Mouse (Mus musculus): ENCODE data around the gene Acp7. TPM values are rescaled to one million over a fixed set of nuclear protein-coding genes. Genes with fewer than 3 reads are reported as not detected.
A peak's percentile ranks its signal among the peaks of the same experiment; 100 is the strongest.

Gene Acp7
- polyA plus RNA-seq, 1 experiment from 2014 or later = 10.9 TPM

- TF ChIP-seq EP300 (optimal IDR thresholded peaks at IDR 0.05) = no peak
- TF ChIP-seq CTCF (IDR thresholded peaks at IDR 0.05; ENCODE audit: low read depth) = no peak
- no peaks in the 10 kb centered on the region; the same call in 1 of the 2 replicates for H3K36me3 ChIP-seq (ENCODE audit: control insufficient read depth, insufficient read depth, low read length)
- no peaks in the 10 kb centered on the region for H3K27me3 ChIP-seq (ENCODE audit: control insufficient read depth, insufficient read depth, low read length)
- DNase-seq (ENCODE audit: low spot score) (no peak), ATAC-seq (ENCODE audit: low FRiP score, low TSS enrichment) (no peak)
- no peak overlapping the region for H3K4me3 ChIP-seq (ENCODE audit: low read depth, low read length)
- 42% methylated on average over 14 of the region's 14 CpGs for WGBS
- no peaks in the 10 kb centered on the region for H3K9me3 ChIP-seq (ENCODE audit: control insufficient read depth, low read length)
- no peak overlapping the region; the same call in 1 of the 2 replicates for H3K9ac ChIP-seq (ENCODE audit: low read length)
- peak overlapping the region; percentile 24; the same call in 1 of the 2 replicates for H3K27ac ChIP-seq (replicated peaks)
- H3K4me1 ChIP-seq (replicated peaks; ENCODE audit: control insufficient read depth, insufficient read depth) = 0 out of 2 replicates have a peak, but pooled peaks cover 10% of the 10 kb centered on the region
- H3K4me2 ChIP-seq (replicated peaks; ENCODE audit: low read depth) = no peak overlapping the region; the same call in 1 of the 2 replicates
These were observed 37.7 kb downstream of the Acp7 start for GRCm38 (mm10) chr7:28593206-28594111.

- 81% methylated on average over 1 of the region's 1 CpGs for WGBS
- H3K27ac ChIP-seq (replicated peaks) = peak overlapping the region; percentile 49; the same call in 1 of the 2 replicates
- H3K36me3 ChIP-seq (ENCODE audit: control insufficient read depth, insufficient read depth, low read length) = no peaks in the 10 kb centered on the region; the same call in 1 of the 2 replicates
- H3K4me3 ChIP-seq (ENCODE audit: low read depth, low read length) = no peak overlapping the region
- no peak overlapping the region for H3K9ac ChIP-seq (ENCODE audit: low read length)
- H3K4me2 ChIP-seq (replicated peaks; ENCODE audit: low read depth) = no peak overlapping the region
- DNase-seq (ENCODE audit: low spot score) (no peak), ATAC-seq (ENCODE audit: low FRiP score, low TSS enrichment) (no peak)
- H3K27me3 ChIP-seq (ENCODE audit: control insufficient read depth, insufficient read depth, low read length) = no peaks in the 10 kb centered on the region
- no peaks in the 10 kb centered on the region for H3K9me3 ChIP-seq (ENCODE audit: control insufficient read depth, low read length)
- peaks cover 20% of the 10 kb centered on the region; the same call in 1 of the 2 replicates for H3K4me1 ChIP-seq (replicated peaks; ENCODE audit: control insufficient read depth, insufficient read depth)
- TF ChIP-seq CTCF (IDR thresholded peaks at IDR 0.05; ENCODE audit: low read depth) = no peak
- TF ChIP-seq EP300 (optimal IDR thresholded peaks at IDR 0.05) = no peak
These were observed 39.3 kb downstream of the Acp7 start for GRCm38 (mm10) chr7:28591862-28592261.

- ATAC-seq (ENCODE audit: low FRiP score, low TSS enrichment) = no peak
- Histone ChIP-seq H3K4me3 (ENCODE audit: low read depth, low read length) (no peak overlapping the region), H3K9me3 (ENCODE audit: control insufficient read depth, low read length) (no peaks in the 10 kb centered on the region), H3K9ac (ENCODE audit: low read length) (peak overlapping the region; percentile 31), H3K4me1 (replicated peaks; ENCODE audit: control insufficient read depth, insufficient read depth) (peaks cover 18% of the 10 kb centered on the region), H3K27me3 (ENCODE audit: control insufficient read depth, insufficient read depth, low read length) (no peaks in the 10 kb centered on the region), H3K27ac (replicated peaks) (no peak overlapping the region; the same call in 1 of the 2 replicates), H3K36me3 (ENCODE audit: control insufficient read depth, insufficient read depth, low read length) (no peaks in the 10 kb centered on the region), H3K4me2 (replicated peaks; ENCODE audit: low read depth) (no peak overlapping the region)
- DNase-seq (ENCODE audit: low spot score) = no peak
- TF ChIP-seq EP300 (optimal IDR thresholded peaks at IDR 0.05) (no peak), CTCF (IDR thresholded peaks at IDR 0.05; ENCODE audit: low read depth) (no peak)
These were observed 43.5 kb downstream of the Acp7 start for GRCm38 (mm10) chr7:28587644-28588043.

- H3K4me1 ChIP-seq (replicated peaks; ENCODE audit: control insufficient read depth, insufficient read depth) = peaks cover 19% of the 10 kb centered on the region
- H3K27ac ChIP-seq (replicated peaks) = 0 out of 2 replicates have a peak overlapping the region, but pooled peaks have one; percentile 30
These were observed 44.3 kb downstream of the Acp7 start for GRCm38 (mm10) chr7:28586663-28587411.

GRCm38 (mm10) chr7:28585001-28585400, 46.1 kb downstream of the Acp7 start:
- peak overlapping the region; percentile 27; the same call in 1 of the 2 replicates for H3K9ac ChIP-seq (ENCODE audit: low read length)
- 66% methylated on average over 6 of the region's 6 CpGs for WGBS
- TF ChIP-seq EP300 (optimal IDR thresholded peaks at IDR 0.05) = no peak
- H3K36me3 ChIP-seq (ENCODE audit: control insufficient read depth, insufficient read depth, low read length) = no peaks in the 10 kb centered on the region
- peak overlapping the region; percentile 82 for H3K27ac ChIP-seq (replicated peaks)
- DNase-seq (ENCODE audit: low spot score) (no peak), ATAC-seq (ENCODE audit: low FRiP score, low TSS enrichment) (no peak)
- no peaks in the 10 kb centered on the region for H3K27me3 ChIP-seq (ENCODE audit: control insufficient read depth, insufficient read depth, low read length)
- no peak overlapping the region for H3K4me2 ChIP-seq (replicated peaks; ENCODE audit: low read depth)
- peaks cover 22% of the 10 kb centered on the region for H3K4me1 ChIP-seq (replicated peaks; ENCODE audit: control insufficient read depth, insufficient read depth)
- no peaks in the 10 kb centered on the region for H3K9me3 ChIP-seq (ENCODE audit: control insufficient read depth, low read length)
- H3K4me3 ChIP-seq (ENCODE audit: low read depth, low read length) = no peak overlapping the region

More at GRCm38 (mm10) chr7:28586663-28587411, 44.3 kb downstream of the Acp7 start:
- Histone ChIP-seq H3K4me3 (ENCODE audit: low read depth, low read length) (no peak overlapping the region), H3K9ac (ENCODE audit: low read length) (peak overlapping the region; percentile 23; the same call in 1 of the 2 replicates), H3K27me3 (ENCODE audit: control insufficient read depth, insufficient read depth, low read length) (no peaks in the 10 kb centered on the region), H3K9me3 (ENCODE audit: control insufficient read depth, low read length) (no peaks in the 10 kb centered on the region), H3K36me3 (ENCODE audit: control insufficient read depth, insufficient read depth, low read length) (no peaks in the 10 kb centered on the region), H3K4me2 (replicated peaks; ENCODE audit: low read depth) (no peak overlapping the region)
- ATAC-seq (ENCODE audit: low FRiP score, low TSS enrichment) (0 out of 2 replicates have a peak, but pooled peaks have one; percentile 4), DNase-seq (ENCODE audit: low spot score) (no peak)
- TF ChIP-seq EP300 (optimal IDR thresholded peaks at IDR 0.05) (no peak), CTCF (IDR thresholded peaks at IDR 0.05; ENCODE audit: low read depth) (no peak)
- WGBS = 54% methylated on average over 6 of the region's 6 CpGs
